Mouse (Mus musculus) MEL (cell line): ENCODE results near the gene Ctsl.

Experiments used
- CHD2 ChIP-seq: IDR thresholded peaks from 2 replicates; pipeline ENCODE4 v1.6.1; 2011; ENCODE audit warnings: low read length, improper control_type of control experiment
- CTCF ChIP-seq, 3 experiments: IDR thresholded peaks in 2 of 3; conservative IDR thresholded peaks in 1 of 3; 2 replicates each; pipeline ENCODE4 v1.5.1; 2011 to 2012; ENCODE audit warnings: low read length in 3 of 3, low read depth in 2 of 3, mild to moderate bottlenecking in 2 of 3, improper control_type of control experiment in 1 of 3, inconsistent platforms in 1 of 3, mixed read lengths in 1 of 3, moderate library complexity in 1 of 3; ENCODE audit not compliant: control insufficient read depth in 1 of 3, insufficient read depth in 1 of 3, poor library complexity in 1 of 3, severe bottlenecking in 1 of 3
- ELF1 ChIP-seq: IDR thresholded peaks from 2 replicates; pipeline ENCODE4 v1.6.1; 2014; ENCODE audit warnings: low read depth, mild to moderate bottlenecking, inconsistent platforms, low read length, improper control_type of control experiment, moderate library complexity
- EP300 ChIP-seq, 2 experiments: IDR thresholded peaks; 2 replicates each; pipeline ENCODE4 v1.6.1; 2011; ENCODE audit warnings: improper control_type of control experiment in 2 of 2, low read length in 2 of 2, low read depth in 1 of 2, mild to moderate bottlenecking in 1 of 2
- GABPA ChIP-seq: IDR thresholded peaks from 2 replicates; pipeline ENCODE4 v1.6.1; 2012; ENCODE audit warnings: low read depth, mild to moderate bottlenecking, inconsistent platforms, low read length, improper control_type of control experiment, moderate library complexity
- GATA1 ChIP-seq: IDR thresholded peaks from 2 replicates; pipeline ENCODE4 v1.6.1; 2011; ENCODE audit warnings: low read depth, low read length, improper control_type of control experiment
- HCFC1 ChIP-seq: IDR thresholded peaks from 2 replicates; pipeline ENCODE4 v1.6.1; 2012; ENCODE audit warnings: low read depth, mild to moderate bottlenecking, inconsistent platforms, low read length, improper control_type of control experiment, moderate library complexity
- MAZ ChIP-seq: IDR thresholded peaks from 2 replicates; pipeline ENCODE4 v1.6.1; 2012; ENCODE audit warnings: low read depth, mild to moderate bottlenecking, inconsistent platforms, low read length, improper control_type of control experiment
- MYB ChIP-seq: IDR thresholded peaks from 2 replicates; pipeline ENCODE4 v1.6.1; 2011; ENCODE audit warnings: mild to moderate bottlenecking, low read depth, low read length, improper control_type of control experiment
- POLR2A ChIP-seq, 2 experiments: IDR thresholded peaks; 2 replicates each; pipeline ENCODE4 v1.6.1; 2011 to 2012; ENCODE audit warnings: low read length in 2 of 2, mild to moderate bottlenecking in 2 of 2, control low read depth in 1 of 2, improper control_type of control experiment in 1 of 2, low read depth in 1 of 2, moderate library complexity in 1 of 2; ENCODE audit not compliant: control insufficient read depth in 1 of 2, insufficient read depth in 1 of 2, poor library complexity in 1 of 2

DNA sequence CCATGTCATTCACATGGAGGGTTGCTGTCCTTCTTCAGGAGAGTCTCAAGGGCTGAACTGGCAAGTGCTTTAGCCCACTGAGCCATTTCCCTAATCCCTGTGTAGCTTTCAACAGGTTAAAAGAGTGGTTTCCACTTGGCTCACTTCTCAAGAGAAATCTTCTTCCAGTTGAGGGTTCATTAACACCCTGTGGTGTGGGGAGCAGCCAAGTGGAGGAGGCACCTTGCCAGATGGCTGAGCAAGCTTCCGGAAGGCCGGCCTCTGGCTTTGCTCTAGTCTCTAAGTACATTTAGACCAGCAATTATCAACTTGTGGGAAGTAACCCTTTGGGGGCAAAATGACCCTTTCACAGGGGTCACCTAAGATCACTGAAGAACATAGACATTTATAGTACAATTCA lies 52.3 kb downstream of the Ctsl start:
- TF ChIP-seq GABPA (no peak), CTCF (IDR thresholded peaks at IDR 0.05 in 2 of 3, conservative IDR thresholded peaks at IDR 0.05 in 1 of 3; ENCODE audit: control insufficient read depth in 1 of 3, insufficient read depth in 1 of 3, low read depth in 2 of 3, low read length in 3 of 3, poor library complexity in 1 of 3, severe bottlenecking in 1 of 3) (no peak), GATA1 (no peak), CHD2 (no peak), MYB (no peak), POLR2A (IDR thresholded peaks at IDR 0.05; ENCODE audit: control insufficient read depth in 1 of 2, insufficient read depth in 1 of 2, low read depth in 1 of 2, low read length in 2 of 2, poor library complexity in 1 of 2) (no peak), EP300 (IDR thresholded peaks at IDR 0.05; ENCODE audit: low read depth in 1 of 2, low read length in 2 of 2) (no peak), ELF1 (no peak), MAZ (no peak), HCFC1 (no peak)
